ENCODE assay signal across 8 mouse cellular contexts in genomic region chr2:90846597-90846954, GRCm38 (mm10). TPM values are rescaled to one million over a fixed set of nuclear protein-coding genes. Genes with fewer than 3 reads are reported as not detected.
DNase-seq lines count a peak whose midpoint lies in the region; ATAC-seq and TF ChIP-seq lines count a peak whose summit lies in the region.

No protein-coding gene starts in this region.

- peaks cover 39% of the 10 kb centered on the region for H3K79me3 ChIP-seq in C2C12 (ENCODE audit: low read depth)

- 3% methylated on average over 8 of the region's 8 CpGs for WGBS in heart, embryonic 10.5 days
- 2% methylated on average over 8 of the region's 8 CpGs for WGBS in limb, embryonic 13.5 days
- WGBS in small intestine, adult 2 months = 2% methylated on average over 8 of the region's 8 CpGs

- H3K4me3 ChIP-seq in heart, embryonic 10.5 days = peak overlapping the region; percentile 87
- H3K4me3 ChIP-seq in C2C12 (ENCODE audit: insufficient read depth, poor library complexity, severe bottlenecking) = peak overlapping the region; percentile 7
- H3K4me3 ChIP-seq in limb, embryonic 13.5 days = peak overlapping the region; percentile 87
- H3K4me3 ChIP-seq in small intestine, adult 2 months (ENCODE audit: low read depth, low read length) = peak overlapping the region; percentile 51

- peak overlapping the region; percentile 70 for H3ac ChIP-seq in C2C12 (ENCODE audit: control insufficient read depth, insufficient read length, low read depth)

- H3K27ac ChIP-seq in heart, embryonic 10.5 days = peak overlapping the region; percentile 93
- peak overlapping the region; percentile 58; the same call in 1 of the 2 replicates for H3K27ac ChIP-seq in limb, embryonic 13.5 days
- H3K27ac ChIP-seq in small intestine, adult 2 months (ENCODE audit: insufficient read depth, low read depth, low read length) = peak overlapping the region; percentile 98

- ATAC-seq in erythroid progenitor cell, adult 5-6 weeks (replicated peaks; ENCODE audit: low FRiP score, poor library complexity, severe bottlenecking) = peak; percentile 48
- ATAC-seq in limb, embryonic 13.5 days (ENCODE audit: low FRiP score, low read depth) = no peak

- H3K27me3 ChIP-seq in heart, embryonic 10.5 days (ENCODE audit: insufficient read depth, poor library complexity, severe bottlenecking) = no peaks in the 10 kb centered on the region
- H3K27me3 ChIP-seq in C2C12 (ENCODE audit: control insufficient read depth, insufficient read depth, insufficient read length) = no peaks in the 10 kb centered on the region
- no peaks in the 10 kb centered on the region for H3K27me3 ChIP-seq in limb, embryonic 13.5 days
- H3K27me3 ChIP-seq in small intestine, adult 2 months (ENCODE audit: control insufficient read depth, insufficient read depth, low read length) = no peaks in the 10 kb centered on the region

- peaks cover 45% of the 10 kb centered on the region for H3K79me2 ChIP-seq in C2C12 (ENCODE audit: control insufficient read depth, insufficient read depth)

- TF ChIP-seq POLR2A in small intestine, adult 2 months (IDR thresholded peaks at IDR 0.05; ENCODE audit: low read depth, low read length) = no peak

- H3K4me1 ChIP-seq in heart, embryonic 10.5 days = peaks cover 12% of the 10 kb centered on the region
- H3K4me1 ChIP-seq in limb, embryonic 13.5 days = peaks cover 17% of the 10 kb centered on the region
- peaks cover 15% of the 10 kb centered on the region for H3K4me1 ChIP-seq in small intestine, adult 2 months (ENCODE audit: control insufficient read depth, insufficient read depth, insufficient read length, low read length)

- H3K9me3 ChIP-seq in heart, embryonic 10.5 days = no peaks in the 10 kb centered on the region
- H3K9me3 ChIP-seq in limb, embryonic 13.5 days = no peaks in the 10 kb centered on the region

- peaks cover 23% of the 10 kb centered on the region for H3K36me3 ChIP-seq in heart, embryonic 10.5 days
- peaks cover 25% of the 10 kb centered on the region for H3K36me3 ChIP-seq in C2C12 (ENCODE audit: control insufficient read depth, insufficient read depth)
- H3K36me3 ChIP-seq in limb, embryonic 13.5 days = peaks cover 15% of the 10 kb centered on the region
- H3K36me3 ChIP-seq in small intestine, adult 2 months (ENCODE audit: control insufficient read depth, insufficient read depth, low read length) = peaks cover 18% of the 10 kb centered on the region

- TF ChIP-seq CTCF in C2C12 (IDR thresholded peaks at IDR 0.05; ENCODE audit: control insufficient read depth, insufficient read depth, insufficient read length) = no peak
- no peak for TF ChIP-seq CTCF in small intestine, adult 2 months (IDR thresholded peaks at IDR 0.05; ENCODE audit: extremely low read depth, insufficient read length, insufficient replicate concordance, low read depth, low read length)

- DNase-seq in heart, embryonic 10.5 days (ENCODE audit: low spot score) = peak; percentile 79
- no peak for DNase-seq in heart, adult 11 months
- no peak for DNase-seq in gastrocnemius, postnatal 10 days
- no peak for DNase-seq in frontal cortex, postnatal 25 days (ENCODE audit: low spot score in 2 of 2)

- peak overlapping the region; percentile 59 for H3K9ac ChIP-seq in limb, embryonic 13.5 days

- H3K4me2 ChIP-seq in limb, embryonic 13.5 days (replicated peaks) = peak overlapping the region; percentile 71

TF ChIP-seq in C2C12, 6 proteins besides CTCF, POLR2A, EP300 and RAD21:
- TF ChIP-seq USF1 (IDR thresholded peaks at IDR 0.05; ENCODE audit: low read depth) (no peak), MAX (IDR thresholded peaks at IDR 0.05) (no peak), FOSL1 (IDR thresholded peaks at IDR 0.05; ENCODE audit: insufficient read depth, low read length, poor library complexity, severe bottlenecking) (no peak), MYOD1 (IDR thresholded peaks at IDR 0.05; ENCODE audit: control insufficient read depth, insufficient read length, low read depth) (no peak)

RNA-seq across cellular contexts. Expression of gene Mtch2, which starts 0.4 kb away (rescaled TPM):
- 252 and 254 TPM in 2 replicates for polyA plus RNA-seq in heart, embryonic 10.5 days (2016; fragmentation: Nextera tagmentation; extraction: Ambion mirVana)
- 146 TPM for polyA plus RNA-seq in C2C12 (2012; fragmentation: generic; extraction: Trizol)
- 55.3 and 63.1 TPM in 2 replicates for total RNA-seq in erythroid progenitor cell, adult 5-6 weeks (2015; ENCODE audit: low replicate concordance)
- total RNA-seq in erythroid progenitor cell, adult 5-6 weeks (2017; ENCODE audit: low replicate concordance) = 50.0 and 56.9 TPM in 2 replicates
- polyA plus RNA-seq in limb, embryonic 13.5 days (2015; fragmentation: Nextera tagmentation; extraction: Ambion mirVana) = 200 and 206 TPM in 2 replicates
- polyA plus RNA-seq in small intestine, adult 2 months (2012; rRNA removed) = 45.2 and 85.5 TPM in 2 replicates
- total RNA-seq in gastrocnemius, postnatal 10 days (2021) = 100 to 1,000 TPM; 153 to 155 TPM

RNA-seq across cellular contexts. Expression of gene C1qtnf4, which starts 39.1 kb away (rescaled TPM):
- polyA plus RNA-seq in heart, embryonic 10.5 days (2016; fragmentation: Nextera tagmentation; extraction: Ambion mirVana) = 8.6 and 11.1 TPM in 2 replicates
- 0.02 TPM for polyA plus RNA-seq in C2C12 (2012; fragmentation: generic; extraction: Trizol)
- not detected in 2 replicates for total RNA-seq in erythroid progenitor cell, adult 5-6 weeks (2015; ENCODE audit: low replicate concordance)
- not detected in 2 replicates for total RNA-seq in erythroid progenitor cell, adult 5-6 weeks (2017; ENCODE audit: low replicate concordance)
- polyA plus RNA-seq in limb, embryonic 13.5 days (2015; fragmentation: Nextera tagmentation; extraction: Ambion mirVana) = 26.8 and 27.0 TPM in 2 replicates
- polyA plus RNA-seq in small intestine, adult 2 months (2012; rRNA removed) = 3.5 and 4.0 TPM in 2 replicates
- total RNA-seq in gastrocnemius, postnatal 10 days (2021) = 1 to 10 TPM; 7.1 to 8.5 TPM

RNA-seq across cellular contexts. Expression of gene Kbtbd4, which starts 58.0 kb away (rescaled TPM):
- polyA plus RNA-seq in heart, embryonic 10.5 days (2016; fragmentation: Nextera tagmentation; extraction: Ambion mirVana) = 33.2 and 42.2 TPM in 2 replicates
- 17.3 TPM for polyA plus RNA-seq in C2C12 (2012; fragmentation: generic; extraction: Trizol)
- 9.0 and 11.3 TPM in 2 replicates for total RNA-seq in erythroid progenitor cell, adult 5-6 weeks (2015; ENCODE audit: low replicate concordance)
- 6.2 and 8.1 TPM in 2 replicates for total RNA-seq in erythroid progenitor cell, adult 5-6 weeks (2017; ENCODE audit: low replicate concordance)
- 46.0 and 49.2 TPM in 2 replicates for polyA plus RNA-seq in limb, embryonic 13.5 days (2015; fragmentation: Nextera tagmentation; extraction: Ambion mirVana)
- polyA plus RNA-seq in small intestine, adult 2 months (2012; rRNA removed) = 5.9 and 9.6 TPM in 2 replicates
- 10 to 100 TPM; 14.9 to 20.1 TPM for total RNA-seq in gastrocnemius, postnatal 10 days (2021)

RNA-seq across cellular contexts. Expression of gene Ndufs3, which starts 58.1 kb away (rescaled TPM):
- polyA plus RNA-seq in heart, embryonic 10.5 days (2016; fragmentation: Nextera tagmentation; extraction: Ambion mirVana) = 276 and 329 TPM in 2 replicates
- polyA plus RNA-seq in C2C12 (2012; fragmentation: generic; extraction: Trizol) = 150 TPM
- total RNA-seq in erythroid progenitor cell, adult 5-6 weeks (2015; ENCODE audit: low replicate concordance) = 54.1 and 60.9 TPM in 2 replicates
- 19.4 and 20.4 TPM in 2 replicates for total RNA-seq in erythroid progenitor cell, adult 5-6 weeks (2017; ENCODE audit: low replicate concordance)
- polyA plus RNA-seq in limb, embryonic 13.5 days (2015; fragmentation: Nextera tagmentation; extraction: Ambion mirVana) = 215 and 224 TPM in 2 replicates
- 65.7 and 119 TPM in 2 replicates for polyA plus RNA-seq in small intestine, adult 2 months (2012; rRNA removed)
- total RNA-seq in gastrocnemius, postnatal 10 days (2021) = 100 to 1,000 TPM; 406 to 473 TPM

Comparison
In these comparisons a context has a peak if more than half of its experiments do, and no peak if none do; other contexts are left out.
1. H3K4me3 ChIP-seq: peak in every context shown above with its lines; median percentile 87 in heart, embryonic 10.5 days; 87 in limb, embryonic 13.5 days; 51 in small intestine, adult 2 months; 7 in C2C12.